Mouse (Mus musculus): Measurements from ENCODE around the gene Slc25a39. TPM values are rescaled to one million over a fixed set of nuclear protein-coding genes. Genes with fewer than 3 reads are reported as not detected.

Slc25a39 gene
- polyA plus RNA-seq (2015; fragmentation: Nextera tagmentation; extraction: Ambion mirVana): 102 and 117 TPM in 2 replicates

DNA sequence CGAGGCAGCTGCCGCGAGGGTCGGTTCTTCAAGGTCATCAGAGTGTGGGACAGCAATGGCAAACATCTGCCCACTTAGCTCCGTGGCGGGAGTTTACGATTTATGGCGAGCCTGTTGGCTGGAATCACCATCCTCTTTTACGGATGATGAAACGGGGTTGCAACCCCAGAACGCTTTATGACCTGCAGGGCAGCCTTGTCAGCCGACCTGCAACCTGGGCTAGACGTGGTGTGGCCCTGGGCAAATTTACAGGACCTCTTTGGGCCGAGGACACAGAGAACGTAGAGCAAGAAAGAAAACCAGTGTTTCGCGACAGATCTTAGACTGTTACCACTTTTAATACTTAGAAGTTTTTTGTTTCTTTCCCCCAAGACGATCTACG, at the start of gene Slc25a39:
Gene Slc25a39 (minus strand): TSS at position 113 of the 382 bp plus-strand sequence.

GRCm38 (mm10) chr11:102447497-102447896, 39.8 kb upstream of the Slc25a39 start, which contains the start of gene Fam171a2:
Fam171a2 (minus strand) TSS chr11:102447682.

GRCm38 (mm10) chr11:102430121-102431017, 22.6 kb upstream of the Slc25a39 start, which contains the start of gene Grn:
Grn (plus strand) TSS chr11:102430315.

DNA sequence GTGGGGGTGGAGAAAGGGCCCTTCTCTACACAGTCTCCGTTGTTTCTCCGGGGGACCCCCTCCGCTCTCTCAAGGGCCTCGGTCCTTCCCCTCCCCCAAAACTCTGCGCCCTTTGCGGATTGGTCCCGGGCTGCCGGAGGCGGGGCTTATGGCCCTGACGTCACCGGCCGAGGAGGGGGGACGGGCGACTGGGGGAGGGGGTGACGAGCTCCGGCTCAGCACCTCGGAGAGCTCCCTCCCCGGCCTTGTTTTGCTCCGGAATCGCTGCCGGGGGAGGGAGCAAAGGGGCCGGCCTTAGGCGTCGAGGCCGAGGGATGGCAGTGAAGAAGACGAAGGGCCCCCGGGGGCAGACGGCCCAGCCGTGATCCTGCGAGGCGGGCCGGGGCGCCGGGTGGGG, 14.5 kb downstream of the Slc25a39 start, which contains the start of gene Rundc3a:
Gene Rundc3a (plus strand): TSS at position 166 of the 397 bp plus-strand sequence.

GRCm38 (mm10) chr11:102366103-102366502, 41.6 kb downstream of the Slc25a39 start, which contains the start of gene Slc4a1:
Slc4a1 (minus strand) TSS chr11:102366203.

Small RNAs within 50 kb of the gene (microRNA-seq; reads per million reads assigned to microRNA genes)
- gene Mir6930: 0 to 0.10 reads per million in 2 experiments

Other genes with a start within 250 kb of the Slc25a39 start
- gene Lsm12, start 222.7 kb downstream of the Slc25a39 start, polyA plus RNA-seq (2015; fragmentation: Nextera tagmentation; extraction: Ambion mirVana): 91.9 and 96.3 TPM in 2 replicates
- gene G6pc3, start 218.3 kb downstream of the Slc25a39 start, polyA plus RNA-seq (2015; fragmentation: Nextera tagmentation; extraction: Ambion mirVana): 13.2 and 16.3 TPM in 2 replicates
- gene Hdac5, start 177.8 kb downstream of the Slc25a39 start, polyA plus RNA-seq (2015; fragmentation: Nextera tagmentation; extraction: Ambion mirVana): 51.9 and 58.9 TPM in 2 replicates
- gene BC030867, start 159.1 kb downstream of the Slc25a39 start, polyA plus RNA-seq (2015; fragmentation: Nextera tagmentation; extraction: Ambion mirVana): 1.8 and 2.6 TPM in 2 replicates
- 1.6 and 2.5 TPM in 2 replicates for gene Asb16, start 139.2 kb downstream of the Slc25a39 start, polyA plus RNA-seq (2015; fragmentation: Nextera tagmentation; extraction: Ambion mirVana)
- 26.3 and 27.0 TPM in 2 replicates for gene Tmub2, start 123.0 kb downstream of the Slc25a39 start, polyA plus RNA-seq (2015; fragmentation: Nextera tagmentation; extraction: Ambion mirVana)
- gene Atxn7l3, start 111.3 kb downstream of the Slc25a39 start, polyA plus RNA-seq (2015; fragmentation: Nextera tagmentation; extraction: Ambion mirVana): 5.4 and 6.3 TPM in 2 replicates
- gene Ubtf, start 88.2 kb downstream of the Slc25a39 start, polyA plus RNA-seq (2015; fragmentation: Nextera tagmentation; extraction: Ambion mirVana): 40.6 and 45.3 TPM in 2 replicates
- 1.1 TPM in 2 replicates for gene Slc4a1, start 41.7 kb downstream of the Slc25a39 start, polyA plus RNA-seq (2015; fragmentation: Nextera tagmentation; extraction: Ambion mirVana)
- gene Rundc3a, start 14.5 kb downstream of the Slc25a39 start, polyA plus RNA-seq (2015; fragmentation: Nextera tagmentation; extraction: Ambion mirVana): 1.3 TPM in 2 replicates
- 149 and 170 TPM in 2 replicates for gene Grn, start 22.4 kb upstream of the Slc25a39 start, polyA plus RNA-seq (2015; fragmentation: Nextera tagmentation; extraction: Ambion mirVana)
- gene Fam171a2, start 39.7 kb upstream of the Slc25a39 start, polyA plus RNA-seq (2015; fragmentation: Nextera tagmentation; extraction: Ambion mirVana): 4.9 and 7.7 TPM in 2 replicates
- 7.5 and 8.0 TPM in 2 replicates for gene Itga2b, start 62.2 kb upstream of the Slc25a39 start, polyA plus RNA-seq (2015; fragmentation: Nextera tagmentation; extraction: Ambion mirVana)
- 28.1 and 28.8 TPM in 2 replicates for gene Gpatch8, start 148.4 kb upstream of the Slc25a39 start, polyA plus RNA-seq (2015; fragmentation: Nextera tagmentation; extraction: Ambion mirVana)
- gene Gm11627, start 171.5 kb upstream of the Slc25a39 start, polyA plus RNA-seq (2015; fragmentation: Nextera tagmentation; extraction: Ambion mirVana): 5.1 and 7.4 TPM in 2 replicates
- gene Fzd2, start 196.4 kb upstream of the Slc25a39 start, polyA plus RNA-seq (2015; fragmentation: Nextera tagmentation; extraction: Ambion mirVana): 10.1 and 12.3 TPM in 2 replicates

Data from skeletal muscle tissue, postnatal 0 days (tissue).